Mouse (Mus musculus) Muller cell, postnatal 12 days (primary cell): ENCODE measurements at regions not wholly inside any gene's neighbourhood (a gene's known extent, or its start where the extent isn't known, plus 50 kb on each side); places are given as distances from the start of the nearest gene placed in this dataset.
A peak's percentile ranks its signal among the peaks of the same experiment; 100 is the strongest.

Experiments used
- DNase-seq: peaks from one replicate; pipeline ENCODE4 v3.0.0-alpha.2; 2015; ENCODE audit errors: inconsistent ontology term

GRCm38 (mm10) chr13:48717036-48717435 lies 54.2 kb downstream of the Barx1 start:
- DNase-seq: no peak

- no peak for DNase-seq
Measured at GRCm38 (mm10) chr13:48717451-48717850, 54.7 kb downstream of the Barx1 start.

- no peak for DNase-seq
Measured at GRCm38 (mm10) chr13:48723676-48724075, 60.9 kb downstream of the Barx1 start.

DNA sequence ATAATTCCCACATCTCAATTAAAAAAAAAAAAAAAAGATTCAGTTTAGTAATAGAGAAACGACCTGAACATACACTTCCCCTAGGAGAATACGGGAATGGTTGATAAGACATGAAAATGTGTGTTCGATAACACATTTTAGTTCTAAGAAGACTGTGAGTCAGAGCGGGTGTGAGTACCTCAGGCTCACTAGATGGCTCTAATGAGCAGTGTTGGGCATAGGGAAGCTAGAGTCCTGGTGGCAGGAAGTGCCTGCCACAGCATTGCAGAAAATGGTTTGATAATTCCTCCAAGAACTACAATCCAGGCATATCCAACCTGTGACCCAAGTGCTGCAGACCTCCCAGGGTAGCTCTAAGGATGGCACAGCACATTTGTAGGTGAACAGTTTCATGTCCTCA lies 63.6 kb downstream of the Barx1 start:
- peak; percentile 13 for DNase-seq

- DNase-seq: peak; percentile 40
Measured at GRCm38 (mm10) chr13:48731046-48731996, 68.5 kb downstream of the Barx1 start.

GRCm38 (mm10) chr13:48732168-48732841 lies 69.5 kb downstream of the Barx1 start:
- no peak for DNase-seq

DNA sequence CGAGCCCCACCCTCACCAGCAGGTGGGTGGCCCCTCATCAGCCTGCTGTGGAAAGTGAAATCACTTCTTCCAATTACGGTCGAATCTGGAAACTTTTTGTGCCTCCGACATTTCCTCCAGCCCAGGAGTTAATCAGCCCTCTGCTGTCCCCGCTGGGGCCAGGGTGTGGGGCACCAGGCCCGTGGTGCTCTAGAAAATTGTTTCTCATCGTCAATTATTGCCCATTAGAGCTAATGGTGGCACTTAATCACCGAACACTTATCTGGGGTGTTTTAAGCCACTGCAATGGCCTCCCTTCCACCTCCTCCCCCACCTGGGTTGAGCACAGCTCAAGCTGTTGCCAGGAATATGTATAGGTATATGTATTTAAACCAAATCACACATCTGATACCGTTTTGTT lies 72.2 kb downstream of the Barx1 start:
- no peak for DNase-seq

GRCm38 (mm10) chr13:48745566-48745965 lies 82.8 kb downstream of the Barx1 start:
- no peak for DNase-seq

DNA sequence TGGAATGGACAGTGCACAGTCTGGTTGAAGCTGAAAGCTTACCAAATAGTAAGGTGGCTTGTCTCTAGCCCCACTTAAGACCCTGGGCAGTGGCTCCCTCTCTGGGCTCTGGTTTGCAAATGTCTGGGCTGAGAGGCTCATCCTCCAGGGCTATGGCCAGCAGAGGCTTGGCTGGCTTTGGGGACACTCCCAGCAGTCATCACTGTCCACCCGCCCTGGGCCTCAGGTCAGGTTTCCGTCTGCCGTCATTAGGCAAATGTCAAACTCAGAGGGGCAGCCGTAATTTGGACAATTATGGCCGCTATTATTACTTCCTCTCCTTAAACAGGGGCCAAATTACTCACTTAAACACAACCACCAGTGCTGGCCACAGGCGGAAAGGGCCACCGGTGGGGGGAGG lies 83.5 kb downstream of the Barx1 start:
- no peak for DNase-seq
